ENCODE assay signal across 8 mouse cellular contexts in genomic region chr4:46507736-46508460, GRCm38 (mm10). TPM values are rescaled to one million over a fixed set of nuclear protein-coding genes. Genes with fewer than 3 reads are reported as not detected.
A peak's percentile ranks its signal among the peaks of the same experiment; 100 is the strongest.
DNase-seq lines count a peak whose midpoint lies in the region; ATAC-seq and TF ChIP-seq lines count a peak whose summit lies in the region.

No protein-coding gene starts in this region.

- 15% methylated on average over 16 of the region's 16 CpGs for WGBS in bone marrow, adult 2 months
- 11% methylated on average over 16 of the region's 16 CpGs for WGBS in heart, embryonic 10.5 days
- WGBS in liver, adult 2 months = 30% methylated on average over 16 of the region's 16 CpGs
- WGBS in stomach, embryonic 14.5 days = 10% methylated on average over 16 of the region's 16 CpGs

- peaks cover 15% of the 10 kb centered on the region for H3K36me3 ChIP-seq in heart, embryonic 10.5 days
- peaks cover 8% of the 10 kb centered on the region for H3K36me3 ChIP-seq in liver, adult 2 months (ENCODE audit: control insufficient read depth, insufficient read depth, low read length)
- peaks cover 4% of the 10 kb centered on the region; the same call in 1 of the 2 replicates for H3K36me3 ChIP-seq in stomach, embryonic 14.5 days (ENCODE audit: control insufficient read depth, insufficient read depth, low read length)

- H3K9me3 ChIP-seq in heart, embryonic 10.5 days = 0 out of 2 replicates have a peak, but pooled peaks cover 6% of the 10 kb centered on the region
- no peaks in the 10 kb centered on the region for H3K9me3 ChIP-seq in stomach, embryonic 14.5 days (ENCODE audit: control insufficient read depth, low read depth, low read length)

- peak overlapping the region; percentile 43 for H3K4me2 ChIP-seq in stomach, embryonic 14.5 days (replicated peaks; ENCODE audit: low read depth, low read length)

- H3K9ac ChIP-seq in liver, adult 2 months (ENCODE audit: low read depth, low read length) = no peak overlapping the region
- no peak overlapping the region for H3K9ac ChIP-seq in stomach, embryonic 14.5 days (replicated peaks; ENCODE audit: low read depth, low read length)

- peak; percentile 85 to 89 for DNase-seq in B cell, adult 2 months
- DNase-seq in heart, embryonic 10.5 days (ENCODE audit: low spot score) = no peak
- peak; percentile 85 for DNase-seq in kidney, adult 9 months
- DNase-seq in liver, adult 2 months (ENCODE audit: extremely low read depth, low read depth, low spot score) = peak; percentile 67

- TF ChIP-seq POLR2A in bone marrow, adult 2 months (IDR thresholded peaks at IDR 0.05; ENCODE audit: borderline replicate concordance, control insufficient read depth, low read depth, low read length) = no peak
- TF ChIP-seq POLR2A in embryonic fibroblast, embryonic 13.5 days (IDR thresholded peaks at IDR 0.05; ENCODE audit: low read depth, low read length) = no peak
- TF ChIP-seq POLR2A in liver, adult 2 months (IDR thresholded peaks at IDR 0.05; ENCODE audit: extremely low read depth, insufficient read depth, low read length) = no peak

- H3K4me3 ChIP-seq in bone marrow, adult 2 months (replicated peaks; ENCODE audit: control insufficient read depth, low read depth, low read length) = peak overlapping the region; percentile 21
- peak overlapping the region; percentile 18 for H3K4me3 ChIP-seq in embryonic fibroblast, embryonic 13.5 days (ENCODE audit: insufficient read depth, low read length)
- H3K4me3 ChIP-seq in heart, embryonic 10.5 days = peak overlapping the region; percentile 74
- H3K4me3 ChIP-seq in liver, adult 2 months (ENCODE audit: insufficient read depth, low read depth, low read length) = no peak overlapping the region
- peak overlapping the region; percentile 56; the same call in 1 of the 2 replicates for H3K4me3 ChIP-seq in stomach, embryonic 14.5 days (ENCODE audit: low read depth, low read length)

- peak; percentile 68 for ATAC-seq in monocyte, adult 5-6 weeks (replicated peaks; ENCODE audit: insufficient number of reproducible peaks, low FRiP score, low TSS enrichment, poor library complexity, severe bottlenecking)
- peak; percentile 66; the same call in 1 of the 2 replicates for ATAC-seq in stomach, embryonic 14.5 days (ENCODE audit: insufficient number of reproducible peaks, insufficient read depth, low FRiP score, low read depth)

- H3K4me1 ChIP-seq in bone marrow, adult 2 months (ENCODE audit: control insufficient read depth, insufficient read depth, low read length) = no peaks in the 10 kb centered on the region; the same call in 1 of the 2 replicates
- no peaks in the 10 kb centered on the region for H3K4me1 ChIP-seq in embryonic fibroblast, embryonic 13.5 days (ENCODE audit: control insufficient read depth, insufficient read depth, low read length)
- H3K4me1 ChIP-seq in heart, embryonic 10.5 days = peaks cover 12% of the 10 kb centered on the region
- H3K4me1 ChIP-seq in liver, adult 2 months (ENCODE audit: control insufficient read depth, insufficient read depth, low read length) = peaks cover 2% of the 10 kb centered on the region; the same call in 1 of the 2 replicates
- H3K4me1 ChIP-seq in stomach, embryonic 14.5 days (ENCODE audit: control insufficient read depth, insufficient read depth, low read length) = 0 out of 2 replicates have a peak, but pooled peaks cover 3% of the 10 kb centered on the region

- peaks cover 27% of the 10 kb centered on the region for H3K27me3 ChIP-seq in heart, embryonic 10.5 days (ENCODE audit: insufficient read depth, poor library complexity, severe bottlenecking)
- no peaks in the 10 kb centered on the region for H3K27me3 ChIP-seq in liver, adult 2 months (ENCODE audit: control insufficient read depth, insufficient read depth, low read length)
- H3K27me3 ChIP-seq in stomach, embryonic 14.5 days (ENCODE audit: control insufficient read depth, insufficient read depth, low read length) = no peaks in the 10 kb centered on the region

- H3K79me2 ChIP-seq in liver, adult 2 months (ENCODE audit: control insufficient read depth, insufficient read depth, low read length) = no peaks in the 10 kb centered on the region

- no peak overlapping the region for H3K27ac ChIP-seq in bone marrow, adult 2 months (ENCODE audit: control insufficient read depth, insufficient read depth, low read depth, low read length, poor library complexity)
- H3K27ac ChIP-seq in embryonic fibroblast, embryonic 13.5 days (ENCODE audit: insufficient read depth, low read length) = 0 out of 2 replicates have a peak overlapping the region, but pooled peaks have one; percentile 8
- no peak overlapping the region for H3K27ac ChIP-seq in heart, embryonic 10.5 days
- peak overlapping the region; percentile 50; the same call in 1 of the 2 replicates for H3K27ac ChIP-seq in liver, adult 2 months (replicated peaks; ENCODE audit: insufficient read depth, low read depth, low read length)
- H3K27ac ChIP-seq in stomach, embryonic 14.5 days (ENCODE audit: low read length) = peak overlapping the region; percentile 39; the same call in 1 of the 2 replicates

- peak; percentile 84 for TF ChIP-seq CTCF in bone marrow, adult 2 months (IDR thresholded peaks at IDR 0.05; ENCODE audit: control insufficient read depth, insufficient read depth, low read length)
- peak; percentile 73; the same call in 1 of the 2 replicates for TF ChIP-seq CTCF in embryonic fibroblast, embryonic 13.5 days (IDR thresholded peaks at IDR 0.05; ENCODE audit: borderline replicate concordance, insufficient read depth, low read length)
- TF ChIP-seq CTCF in liver, adult 2 months (IDR thresholded peaks at IDR 0.05; ENCODE audit: low read depth, low read length) = peak; percentile 86

RNA-seq across cellular contexts. Expression of gene Nans, which starts 18.9 kb away (rescaled TPM):
- polyA plus RNA-seq in bone marrow, adult 2 months (2011; ENCODE audit: insufficient read depth, insufficient read length, low replicate concordance, missing spikeins) = 28.9 and 33.9 TPM in 2 replicates
- 89.9 and 92.1 TPM in 2 replicates for polyA plus RNA-seq in embryonic fibroblast, embryonic 13.5 days (2011; ENCODE audit: insufficient read length, low read depth, missing spikeins)
- 78.3 and 89.1 TPM in 2 replicates for polyA plus RNA-seq in heart, embryonic 10.5 days (2016; fragmentation: Nextera tagmentation; extraction: Ambion mirVana)
- total RNA-seq in liver, adult 2 months (2014; rRNA removed) = 10.7 and 14.3 TPM in 2 replicates
- 11.5 and 13.0 TPM in 2 replicates for polyA plus RNA-seq in liver, adult 2 months (2012; rRNA removed)
- total RNA-seq in monocyte, adult 5-6 weeks (2017) = 38.6 to 51.6 TPM (median 42.3 TPM) in 3 replicates
- 75.9 and 77.2 TPM in 2 replicates for polyA plus RNA-seq in stomach, embryonic 14.5 days (2014; fragmentation: Nextera tagmentation; extraction: Ambion mirVana)

RNA-seq across cellular contexts. Expression of gene Trim14, which starts 28.0 kb away (rescaled TPM):
- polyA plus RNA-seq in bone marrow, adult 2 months (2011; ENCODE audit: insufficient read depth, insufficient read length, low replicate concordance, missing spikeins) = 4.7 and 4.8 TPM in 2 replicates
- 0.93 TPM in 1 of 2 replicates, not detected in the other for polyA plus RNA-seq in embryonic fibroblast, embryonic 13.5 days (2011; ENCODE audit: insufficient read length, low read depth, missing spikeins)
- polyA plus RNA-seq in heart, embryonic 10.5 days (2016; fragmentation: Nextera tagmentation; extraction: Ambion mirVana) = 0.86 and 2.4 TPM in 2 replicates
- total RNA-seq in liver, adult 2 months (2014; rRNA removed) = 21.3 and 26.5 TPM in 2 replicates
- polyA plus RNA-seq in liver, adult 2 months (2012; rRNA removed) = 24.9 and 28.6 TPM in 2 replicates
- total RNA-seq in monocyte, adult 5-6 weeks (2017) = 19.8 to 70.3 TPM (median 26.1 TPM) in 3 replicates
- 4.9 and 6.0 TPM in 2 replicates for polyA plus RNA-seq in stomach, embryonic 14.5 days (2014; fragmentation: Nextera tagmentation; extraction: Ambion mirVana)

RNA-seq across cellular contexts. Expression of gene Anp32b, which starts 57.2 kb away (rescaled TPM):
- polyA plus RNA-seq in bone marrow, adult 2 months (2011; ENCODE audit: insufficient read depth, insufficient read length, low replicate concordance, missing spikeins) = 614 and 712 TPM in 2 replicates
- polyA plus RNA-seq in embryonic fibroblast, embryonic 13.5 days (2011; ENCODE audit: insufficient read length, low read depth, missing spikeins) = 202 and 231 TPM in 2 replicates
- 246 and 343 TPM in 2 replicates for polyA plus RNA-seq in heart, embryonic 10.5 days (2016; fragmentation: Nextera tagmentation; extraction: Ambion mirVana)
- total RNA-seq in liver, adult 2 months (2014; rRNA removed) = 3.5 and 4.8 TPM in 2 replicates
- 6.1 and 7.1 TPM in 2 replicates for polyA plus RNA-seq in liver, adult 2 months (2012; rRNA removed)
- total RNA-seq in monocyte, adult 5-6 weeks (2017) = 36.8 to 64.0 TPM (median 47.0 TPM) in 3 replicates
- polyA plus RNA-seq in stomach, embryonic 14.5 days (2014; fragmentation: Nextera tagmentation; extraction: Ambion mirVana) = 242 and 249 TPM in 2 replicates

Comparison
In these comparisons a context has a peak if more than half of its experiments do, and no peak if none do; other contexts are left out.
1. H3K27ac ChIP-seq: peak in embryonic fibroblast, embryonic 13.5 days (single experiment), liver, adult 2 months (single experiment) and stomach, embryonic 14.5 days (single experiment); none in bone marrow, adult 2 months (single experiment) and heart, embryonic 10.5 days (single experiment).
2. RNA of gene Anp32b, which starts 57.2 kb away (polyA plus RNA-seq): 614 to 712 TPM in bone marrow, adult 2 months, 246 to 343 TPM in heart, embryonic 10.5 days, 242 to 249 TPM in stomach, embryonic 14.5 days and 202 to 231 TPM in embryonic fibroblast, embryonic 13.5 days; 6.1 to 7.1 TPM in liver, adult 2 months; every median in the first group is over 10 times any median in the second.
3. Peak in every context shown above with its lines, with median percentiles within 50 percentile points of each other: CTCF ChIP-seq.